Mouse (Mus musculus): ENCODE measurements at regions not wholly inside any gene's neighbourhood (a gene's known extent, or its start where the extent isn't known, plus 50 kb on each side); places are given as distances from the start of the nearest gene placed in this dataset.

DNA sequence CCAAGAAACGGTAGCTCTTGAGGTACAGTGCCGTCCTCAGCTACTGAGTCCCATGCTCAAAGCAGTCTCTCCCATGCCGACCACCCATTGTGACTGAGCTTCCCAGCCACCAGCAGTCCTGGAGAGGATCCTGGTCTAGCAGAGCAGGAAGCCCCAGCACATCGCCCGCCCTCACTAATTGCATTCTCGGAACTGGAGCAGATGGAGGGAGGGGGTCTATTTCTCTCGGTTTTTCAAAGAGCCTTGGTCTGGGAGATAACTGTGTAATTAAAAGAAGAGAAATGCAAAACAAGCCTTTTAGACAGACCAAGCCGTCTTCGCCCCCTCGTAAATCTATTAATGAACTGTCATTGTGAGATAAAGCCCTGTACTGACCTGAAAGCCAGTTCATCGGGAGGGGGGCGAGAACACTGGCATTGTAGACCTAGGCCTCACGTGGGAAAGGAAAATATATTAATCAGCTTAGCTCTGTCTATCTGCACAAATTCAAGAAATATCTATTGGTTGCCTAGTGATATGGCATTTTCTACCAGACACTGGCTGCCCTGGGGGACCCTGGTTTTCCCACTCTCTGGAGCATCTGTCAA is 405.4 kb downstream of the Ptpru start:
- TF ChIP-seq CTCF (IDR thresholded peaks at IDR 0.05) (no peak), EP300 (IDR thresholded peaks at IDR 0.05) (no peak)
